Mouse (Mus musculus): Measurements from ENCODE around the gene Glo1. TPM values are rescaled to one million over a fixed set of nuclear protein-coding genes. Genes with fewer than 3 reads are reported as not detected.
"Not testable (repeated sequence)": the region's sequence is repeated elsewhere in the genome, so short reads cannot be mapped to it uniquely, and the experiment has no call there.

Glo1 gene
- 215 and 241 TPM in 2 replicates for polyA plus RNA-seq (2015; fragmentation: Nextera tagmentation; extraction: Ambion mirVana)

GRCm38 (mm10) chr17:30626719-30627118 is at the start of gene Glo1:
Glo1 (minus strand) TSS chr17:30626871.
- ATAC-seq = peak; percentile 23; the same call in 1 of the 2 replicates
- H3K27me3 ChIP-seq (replicated peaks); H3K27ac ChIP-seq; H3K4me1 ChIP-seq (replicated peaks); H3K9me3 ChIP-seq; H3K4me3 ChIP-seq (replicated peaks); H3K9ac ChIP-seq; H3K36me3 ChIP-seq; H3K4me2 ChIP-seq (replicated peaks): not testable (repeated sequence)
- no CpG with 5 or more reads among the region's 20 CpGs for WGBS

DNA sequence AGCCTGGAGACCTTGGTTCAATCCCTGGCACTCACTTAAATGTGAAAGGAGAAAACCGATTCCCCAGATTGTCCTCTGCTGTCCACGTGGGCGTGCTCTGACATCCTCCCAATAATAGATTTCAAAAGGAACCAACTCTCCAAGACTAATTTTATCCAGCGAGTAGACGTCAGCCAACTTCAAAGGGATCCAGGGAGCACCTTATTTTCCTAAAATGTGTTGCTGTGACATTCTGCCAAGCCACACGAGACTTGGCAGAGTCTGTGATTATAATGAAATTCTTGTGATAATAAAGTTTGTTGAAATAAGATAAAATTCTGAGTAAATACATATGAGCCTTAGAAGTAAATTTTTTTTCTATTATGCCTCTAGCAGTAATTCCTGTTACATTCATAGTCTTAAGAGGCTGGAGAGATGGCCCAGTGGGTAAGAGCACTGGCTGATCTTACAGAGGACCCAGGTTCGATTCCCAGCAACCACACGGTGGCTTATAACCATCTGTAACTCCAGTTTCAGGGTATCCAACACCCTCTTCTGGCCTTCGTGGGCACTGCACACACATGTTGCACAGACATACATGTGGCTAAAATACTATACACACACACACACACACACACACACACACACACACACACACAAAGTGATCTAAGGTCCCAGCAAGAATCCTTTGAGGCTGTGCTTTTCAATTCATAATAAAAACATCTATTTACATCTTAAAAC is 48.5 kb upstream of the Glo1 start:
- H3K9me3 ChIP-seq = no peaks in the 10 kb centered on the region
- no peaks in the 10 kb centered on the region for H3K27me3 ChIP-seq (replicated peaks)
- no peaks in the 10 kb centered on the region for H3K4me1 ChIP-seq (replicated peaks)
- H3K36me3 ChIP-seq = no peaks in the 10 kb centered on the region
- no peak overlapping the region for H3K4me3 ChIP-seq (replicated peaks)
- H3K4me2 ChIP-seq (replicated peaks) = no peak overlapping the region
- no peak overlapping the region for H3K27ac ChIP-seq
- H3K9ac ChIP-seq = no peak overlapping the region
- ATAC-seq = no peak
- WGBS = 92% methylated on average over 9 of the region's 9 CpGs

DNA sequence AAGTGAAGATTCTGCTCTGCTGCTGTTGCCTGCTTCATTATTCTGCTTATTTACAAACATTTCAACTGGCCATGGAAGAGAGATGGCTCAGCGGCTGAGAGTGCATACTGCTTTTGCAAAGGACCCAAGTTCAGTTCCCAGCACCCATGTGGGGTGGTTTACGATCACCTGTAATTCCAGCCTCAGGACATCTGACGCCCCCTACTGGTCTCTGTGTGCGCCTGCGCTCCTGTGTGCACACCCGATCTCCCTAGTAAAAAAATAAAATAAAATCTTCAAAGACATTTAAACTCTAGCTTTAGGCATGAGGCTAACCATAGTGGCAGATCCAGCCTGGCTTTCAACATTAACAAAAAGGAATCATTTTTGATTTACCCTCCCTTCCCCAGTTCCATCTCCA is 46.4 kb upstream of the Glo1 start:
- Histone ChIP-seq H3K27me3 (replicated peaks) (no peaks in the 10 kb centered on the region), H3K4me3 (replicated peaks) (no peak overlapping the region), H3K36me3 (no peaks in the 10 kb centered on the region), H3K27ac (no peak overlapping the region), H3K9ac (no peak overlapping the region), H3K9me3 (no peaks in the 10 kb centered on the region), H3K4me1 (replicated peaks) (no peaks in the 10 kb centered on the region), H3K4me2 (replicated peaks) (no peak overlapping the region)
- 86% methylated on average over 6 of the region's 6 CpGs for WGBS
- ATAC-seq = no peak

GRCm38 (mm10) chr17:30672556-30672955 is 45.9 kb upstream of the Glo1 start:
- Histone ChIP-seq H3K4me3 (replicated peaks) (no peak overlapping the region), H3K27ac (no peak overlapping the region), H3K4me2 (replicated peaks) (no peak overlapping the region), H3K27me3 (replicated peaks) (no peaks in the 10 kb centered on the region), H3K4me1 (replicated peaks) (no peaks in the 10 kb centered on the region), H3K9ac (no peak overlapping the region), H3K36me3 (no peaks in the 10 kb centered on the region), H3K9me3 (no peaks in the 10 kb centered on the region)
- 81% methylated on average over 4 of the region's 4 CpGs for WGBS
- ATAC-seq = no peak

DNA sequence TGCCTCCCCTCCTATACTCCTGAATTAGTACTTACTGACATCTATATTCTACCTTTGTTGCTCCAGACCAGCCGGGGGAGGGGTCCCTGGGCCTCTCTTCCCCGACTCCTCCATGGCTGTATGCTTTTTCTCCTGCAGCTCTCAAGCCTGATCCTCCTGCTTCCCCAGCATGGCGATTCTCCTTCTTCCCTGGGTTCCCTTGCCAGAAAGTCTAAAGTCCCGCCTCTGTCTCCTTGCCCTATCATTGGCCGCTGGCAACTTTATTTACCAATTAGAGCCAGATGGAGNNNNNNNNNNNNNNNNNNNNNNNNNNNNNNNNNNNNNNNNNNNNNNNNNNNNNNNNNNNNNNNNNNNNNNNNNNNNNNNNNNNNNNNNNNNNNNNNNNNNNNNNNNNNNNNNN is 38.2 kb upstream of the Glo1 start:
- H3K27me3 ChIP-seq (replicated peaks) = no peaks in the 10 kb centered on the region
- ATAC-seq = no peak
- 84% methylated on average over 5 of the region's 5 CpGs for WGBS
- no peak overlapping the region for H3K27ac ChIP-seq
- H3K4me2 ChIP-seq (replicated peaks) = no peak overlapping the region
- H3K36me3 ChIP-seq = no peaks in the 10 kb centered on the region
- H3K9ac ChIP-seq = no peak overlapping the region
- H3K9me3 ChIP-seq = no peaks in the 10 kb centered on the region
- H3K4me3 ChIP-seq (replicated peaks) = no peak overlapping the region
- H3K4me1 ChIP-seq (replicated peaks) = no peaks in the 10 kb centered on the region

DNA sequence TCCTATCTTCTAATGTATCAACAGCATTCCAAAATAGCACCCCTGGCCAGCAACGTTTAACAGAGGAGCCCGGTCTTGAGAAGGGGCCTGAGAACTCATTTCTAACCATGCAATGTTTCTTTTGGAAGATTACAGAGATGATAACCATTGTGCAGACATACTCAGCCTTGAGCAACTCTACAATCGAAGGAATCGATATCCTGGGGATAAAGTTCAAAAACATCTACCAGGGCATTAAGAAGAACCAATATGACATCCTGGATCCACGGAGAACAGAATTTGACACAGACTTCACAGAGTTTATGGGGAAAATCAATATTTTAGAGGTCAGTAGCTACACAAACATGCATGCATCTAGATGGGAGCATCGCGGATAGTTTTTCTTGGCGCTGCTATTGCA is 36.5 kb upstream of the Glo1 start:
- H3K36me3 ChIP-seq = no peaks in the 10 kb centered on the region
- 0 out of 2 replicates have a peak, but pooled peaks cover 4% of the 10 kb centered on the region for H3K4me1 ChIP-seq (replicated peaks)
- no peak for ATAC-seq
- no peaks in the 10 kb centered on the region for H3K9me3 ChIP-seq
- no peak overlapping the region for H3K27ac ChIP-seq
- H3K27me3 ChIP-seq (replicated peaks) = no peaks in the 10 kb centered on the region
- H3K4me2 ChIP-seq (replicated peaks) = no peak overlapping the region
- WGBS = 89% methylated on average over 8 of the region's 8 CpGs
- no peak overlapping the region for H3K4me3 ChIP-seq (replicated peaks)
- no peak overlapping the region for H3K9ac ChIP-seq

GRCm38 (mm10) chr17:30662131-30662530 is 35.5 kb upstream of the Glo1 start:
- no peaks in the 10 kb centered on the region for H3K36me3 ChIP-seq
- 62% methylated on average over 8 of the region's 8 CpGs for WGBS

GRCm38 (mm10) chr17:30658152-30658544 is 31.5 kb upstream of the Glo1 start:
- no peaks in the 10 kb centered on the region for H3K9me3 ChIP-seq
- H3K36me3 ChIP-seq = no peaks in the 10 kb centered on the region
- peak; percentile 93 for ATAC-seq
- WGBS = 9% methylated on average over 13 of the region's 13 CpGs
- H3K4me1 ChIP-seq (replicated peaks) = 0 out of 2 replicates have a peak, but pooled peaks cover 4% of the 10 kb centered on the region
- no peaks in the 10 kb centered on the region for H3K27me3 ChIP-seq (replicated peaks)
- H3K4me2 ChIP-seq (replicated peaks) = peak overlapping the region; percentile 47
- peak overlapping the region; percentile 38 for H3K4me3 ChIP-seq (replicated peaks)
- H3K9ac ChIP-seq = peak overlapping the region; percentile 30; the same call in 1 of the 2 replicates
- H3K27ac ChIP-seq = peak overlapping the region; percentile 51

More at GRCm38 (mm10) chr17:30662131-30662530, 35.5 kb upstream of the Glo1 start:
- Histone ChIP-seq H3K4me3 (replicated peaks) (no peak overlapping the region), H3K27me3 (replicated peaks) (no peaks in the 10 kb centered on the region), H3K4me2 (replicated peaks) (no peak overlapping the region), H3K9me3 (no peaks in the 10 kb centered on the region), H3K4me1 (replicated peaks) (0 out of 2 replicates have a peak, but pooled peaks cover 4% of the 10 kb centered on the region), H3K9ac (no peak overlapping the region), H3K27ac (no peak overlapping the region)
- no peak for ATAC-seq

DNA sequence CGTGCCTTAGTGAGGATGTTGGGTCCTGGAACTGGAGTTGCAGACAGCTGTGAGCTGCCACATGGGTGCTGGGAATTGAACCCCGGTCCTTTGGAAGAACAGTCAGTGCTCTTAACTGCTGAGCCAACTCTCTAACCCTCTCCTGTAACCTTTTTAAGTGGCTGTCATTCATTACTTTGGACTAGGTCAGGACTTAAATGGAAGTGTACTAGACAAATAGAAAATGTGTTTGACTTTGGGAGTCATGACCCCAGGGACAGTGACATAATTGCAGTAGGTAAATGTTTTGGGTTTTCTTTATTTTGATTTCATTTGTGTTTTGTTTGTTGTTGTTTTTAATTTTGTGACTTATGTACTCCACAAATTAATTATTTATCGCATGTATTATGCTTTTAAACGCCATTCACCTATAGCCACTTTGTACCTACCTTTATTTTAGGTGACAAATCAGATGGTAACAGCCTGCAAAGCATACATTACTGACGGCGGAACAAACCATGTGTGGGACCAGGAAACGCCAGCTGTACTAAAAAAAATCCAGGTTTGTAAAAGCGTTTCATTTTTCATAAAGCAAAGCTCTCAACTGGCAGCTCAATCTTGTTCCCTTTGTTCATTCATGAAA is 31.0 kb upstream of the Glo1 start:
- Histone ChIP-seq H3K4me3 (replicated peaks) (peak overlapping the region; percentile 38), H3K4me1 (replicated peaks) (0 out of 2 replicates have a peak, but pooled peaks cover 4% of the 10 kb centered on the region), H3K9ac (peak overlapping the region; percentile 30; the same call in 1 of the 2 replicates), H3K27ac (peak overlapping the region; percentile 51), H3K9me3 (no peaks in the 10 kb centered on the region), H3K4me2 (replicated peaks) (peak overlapping the region; percentile 47), H3K27me3 (replicated peaks) (no peaks in the 10 kb centered on the region), H3K36me3 (no peaks in the 10 kb centered on the region)
- WGBS = 43% methylated on average over 8 of the region's 8 CpGs
- peak; percentile 59 for ATAC-seq

GRCm38 (mm10) chr17:30653010-30653409 is 26.3 kb upstream of the Glo1 start:
- Histone ChIP-seq H3K9me3 (no peaks in the 10 kb centered on the region), H3K4me2 (replicated peaks) (no peak overlapping the region), H3K27me3 (replicated peaks) (no peaks in the 10 kb centered on the region), H3K36me3 (no peaks in the 10 kb centered on the region), H3K27ac (no peak overlapping the region), H3K4me3 (replicated peaks) (no peak overlapping the region), H3K9ac (no peak overlapping the region), H3K4me1 (replicated peaks) (no peaks in the 10 kb centered on the region)
- WGBS = 92% methylated on average over 6 of the region's 6 CpGs
- no peak for ATAC-seq

- Histone ChIP-seq H3K4me1 (replicated peaks) (no peaks in the 10 kb centered on the region), H3K9ac (no peak overlapping the region), H3K9me3 (no peaks in the 10 kb centered on the region), H3K27ac (no peak overlapping the region), H3K4me3 (replicated peaks) (no peak overlapping the region), H3K4me2 (replicated peaks) (no peak overlapping the region), H3K36me3 (no peaks in the 10 kb centered on the region), H3K27me3 (replicated peaks) (no peaks in the 10 kb centered on the region)
- WGBS = 93% methylated on average over 3 of the region's 3 CpGs
- no peak for ATAC-seq
These were observed 22.1 kb upstream of the Glo1 start for GRCm38 (mm10) chr17:30648770-30649169.

DNA sequence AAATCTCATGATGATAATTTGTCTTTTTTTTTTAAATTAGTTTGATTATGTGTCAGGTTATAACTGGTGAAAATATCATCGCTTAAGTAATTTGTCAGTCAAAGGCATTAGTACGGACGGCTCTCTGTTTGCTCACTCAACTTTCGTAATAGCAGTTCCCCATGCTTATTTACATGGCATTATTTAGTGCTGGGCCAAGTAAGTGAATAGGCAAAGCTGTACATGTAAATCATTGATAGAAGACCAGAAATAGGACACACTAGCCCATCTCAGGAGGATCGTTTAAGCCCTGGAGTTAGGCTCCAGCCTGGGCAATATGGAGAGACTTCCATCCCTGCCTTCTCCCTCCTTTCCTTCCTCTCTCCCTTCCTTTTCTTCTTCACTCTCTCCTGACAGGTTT is 14.2 kb upstream of the Glo1 start:
- no peaks in the 10 kb centered on the region for H3K9me3 ChIP-seq
- 84% methylated on average over 5 of the region's 5 CpGs for WGBS
- no peak for ATAC-seq

More for the DNA sequence above, 14.2 kb upstream of the Glo1 start:
- Histone ChIP-seq H3K4me2 (replicated peaks) (no peak overlapping the region), H3K4me1 (replicated peaks) (peaks cover 4% of the 10 kb centered on the region; the same call in 1 of the 2 replicates), H3K9ac (no peak overlapping the region), H3K27ac (no peak overlapping the region), H3K36me3 (no peaks in the 10 kb centered on the region), H3K27me3 (replicated peaks) (no peaks in the 10 kb centered on the region), H3K4me3 (replicated peaks) (no peak overlapping the region)
